Mouse (Mus musculus) lung, postnatal 0 days (tissue): ENCODE measurements around the gene Slx4.

ENCODE experiments used
- CTCF ChIP-seq: IDR thresholded peaks from 2 replicates; pipeline ENCODE4 v1.5.1; 2016; ENCODE audit warnings: antibody characterized with exemption, mild to moderate bottlenecking
- EP300 ChIP-seq: IDR thresholded peaks from 2 replicates; pipeline ENCODE4 v1.6.1; 2016; ENCODE audit warnings: antibody characterized with exemption, mild to moderate bottlenecking, control low read depth

GRCm38 (mm10) chr16:4012882-4013570 lies 9.5 kb upstream of the Slx4 start:
- TF ChIP-seq CTCF (no peak), EP300 (no peak)
